Mouse (Mus musculus): ENCODE measurements around the gene Gm10128. TPM values are rescaled to one million over a fixed set of nuclear protein-coding genes. Genes with fewer than 3 reads are reported as not detected.

The Gm10128 gene
- not detected for total RNA-seq (2023)

GRCm38 (mm10) chr14:7643872-7644271, at the start of gene Gm10128:
TSS of gene Gm10128 (minus strand) at chr14:7643972.

GRCm38 (mm10) chr14:7595492-7595891, 48.3 kb downstream of the Gm10128 start, which contains the start of gene Gm10338:
TSS of gene Gm10338 (minus strand) at chr14:7595592.

Other genes with a start within 250 kb of the Gm10128 start
- gene Gm3755, start 193.1 kb downstream of the Gm10128 start, total RNA-seq (2023) = not detected
- under 1 TPM in 1 of 2 experiments, not detected in 1; 0.33 TPM for gene Gm3752, start 160.2 kb downstream of the Gm10128 start, total RNA-seq (2023)
- gene Gm3558, start 75.4 kb downstream of the Gm10128 start, total RNA-seq (2023) = 1 to 10 TPM; 1.7 to 2.1 TPM
- gene Gm10338, start 48.4 kb downstream of the Gm10128 start, total RNA-seq (2023) = not detected
- gene Gm26661, start 147.6 kb upstream of the Gm10128 start, total RNA-seq (2023) = not detected
- gene Flnb, start 174.0 kb upstream of the Gm10128 start, total RNA-seq (2023) = 10 to 100 TPM; 31.6 to 32.7 TPM

Measured in T-cell, adult 66 days (primary cell).